Mouse (Mus musculus): ENCODE measurements at regions not wholly inside any gene's neighbourhood (a gene's known extent, or its start where the extent isn't known, plus 50 kb on each side); places are given as distances from the start of the nearest gene placed in this dataset.

DNA sequence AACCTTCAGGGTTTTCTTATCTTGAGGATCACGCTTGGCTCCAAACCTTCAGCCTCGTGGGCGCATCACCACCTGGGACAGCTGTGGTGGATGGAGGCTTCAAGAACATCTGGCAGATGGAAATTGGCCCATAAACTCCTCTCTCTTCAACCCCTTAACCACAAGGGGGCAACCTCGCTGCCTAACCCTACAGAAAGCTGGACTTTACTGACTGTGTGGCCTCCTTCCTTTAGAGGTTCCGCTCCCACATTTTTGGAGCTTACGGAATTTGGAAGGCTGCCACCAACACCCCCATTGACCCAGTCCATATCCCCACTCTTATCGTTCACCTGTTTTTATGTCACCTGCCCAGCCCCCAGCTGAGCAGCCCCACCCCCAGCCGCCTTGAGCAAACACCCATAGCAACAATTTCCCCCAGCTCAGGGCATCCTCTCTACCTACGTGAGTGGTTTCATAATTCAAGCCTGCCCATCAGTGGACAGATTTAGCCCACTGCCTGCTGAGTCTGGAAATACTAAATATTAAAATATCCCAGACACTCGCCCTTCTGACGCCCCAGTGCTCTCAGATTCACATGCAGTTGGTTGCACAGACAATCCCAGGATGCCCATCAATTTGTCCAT is 167.0 kb upstream of the Slc22a22 start:
- DNase-seq (ENCODE audit: low read depth, low spot score): peak; percentile 72
- 0 out of 2 replicates have a peak, but pooled peaks cover 2% of the 10 kb centered on the region for H3K27me3 ChIP-seq (ENCODE audit: control insufficient read depth, insufficient read depth, low read length, poor library complexity, severe bottlenecking)
- H3K36me3 ChIP-seq (ENCODE audit: control insufficient read depth, insufficient read depth, low read length, poor library complexity, severe bottlenecking): no peaks in the 10 kb centered on the region

DNA sequence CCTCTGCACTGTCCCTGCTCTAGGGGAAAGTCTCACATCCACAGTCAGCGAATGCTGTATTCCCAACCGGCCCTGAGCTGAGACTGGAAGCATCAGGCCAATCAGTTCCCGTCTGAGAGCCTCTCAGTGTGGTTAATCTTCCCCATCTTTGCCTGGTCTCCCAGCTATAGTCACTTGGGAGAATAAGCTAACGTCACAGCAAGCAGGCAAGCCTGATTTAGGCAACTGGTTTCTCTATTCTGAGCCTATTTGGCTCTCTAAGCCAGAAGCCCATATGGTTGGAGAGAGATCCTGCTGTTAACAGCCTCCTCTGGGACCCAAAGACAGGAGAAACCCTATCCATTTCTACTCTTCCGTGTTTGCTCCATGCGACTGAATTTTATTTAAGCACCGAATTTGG is 161.7 kb upstream of the Slc22a22 start:
- no peak for DNase-seq (ENCODE audit: low read depth, low spot score)
- Histone ChIP-seq H3K36me3 (ENCODE audit: control insufficient read depth, insufficient read depth, low read length, poor library complexity, severe bottlenecking) (no peaks in the 10 kb centered on the region), H3K27me3 (ENCODE audit: control insufficient read depth, insufficient read depth, low read length, poor library complexity, severe bottlenecking) (no peaks in the 10 kb centered on the region)

DNA sequence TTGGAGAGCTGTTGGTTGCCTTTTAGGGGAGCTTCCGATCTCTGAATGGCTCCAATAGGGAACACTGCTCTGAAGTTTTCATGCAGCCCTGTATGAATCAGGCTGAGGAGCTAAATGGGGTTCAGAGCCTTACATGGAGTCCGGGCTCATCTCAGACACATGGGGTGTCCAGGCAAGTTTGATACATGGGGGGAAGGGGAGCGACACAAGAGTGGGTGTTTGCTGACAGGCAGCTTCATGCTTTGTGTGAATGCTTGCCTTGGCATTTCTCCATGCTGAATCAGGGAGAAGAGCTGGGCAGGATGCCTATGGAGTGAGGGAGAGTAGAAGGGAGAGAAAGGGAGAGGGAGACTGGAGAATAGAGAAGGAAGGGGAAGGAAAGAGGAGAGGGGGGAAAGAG is 155.6 kb upstream of the Slc22a22 start:
- no peaks in the 10 kb centered on the region for H3K36me3 ChIP-seq (ENCODE audit: control insufficient read depth, insufficient read depth, low read length, poor library complexity, severe bottlenecking)
- H3K27me3 ChIP-seq (ENCODE audit: control insufficient read depth, insufficient read depth, low read length, poor library complexity, severe bottlenecking): no peaks in the 10 kb centered on the region
- no peak for DNase-seq (ENCODE audit: low read depth, low spot score)

DNA sequence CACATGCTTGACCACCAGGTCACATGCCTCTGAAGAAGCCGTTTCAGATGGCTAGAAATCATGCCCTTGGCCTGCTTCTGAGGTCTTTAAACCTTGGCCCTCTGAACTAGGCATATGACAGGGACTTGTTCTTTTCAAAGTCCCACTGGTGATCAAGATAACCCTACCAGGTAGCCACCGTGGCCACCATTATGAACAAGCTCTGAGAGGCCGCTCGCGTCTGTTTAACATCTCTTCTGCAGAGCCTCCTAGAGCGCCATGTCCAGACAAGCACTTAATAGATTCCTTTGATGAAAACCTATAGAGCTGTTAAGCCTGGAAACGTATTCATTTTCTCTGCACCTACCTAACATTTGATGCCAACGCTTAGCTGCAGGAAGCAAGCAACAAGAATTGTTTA is 155.1 kb upstream of the Slc22a22 start:
- Histone ChIP-seq H3K36me3 (ENCODE audit: control insufficient read depth, insufficient read depth, low read length, poor library complexity, severe bottlenecking) (no peaks in the 10 kb centered on the region), H3K27me3 (ENCODE audit: control insufficient read depth, insufficient read depth, low read length, poor library complexity, severe bottlenecking) (no peaks in the 10 kb centered on the region)
- no peak for DNase-seq (ENCODE audit: low read depth, low spot score)

DNA sequence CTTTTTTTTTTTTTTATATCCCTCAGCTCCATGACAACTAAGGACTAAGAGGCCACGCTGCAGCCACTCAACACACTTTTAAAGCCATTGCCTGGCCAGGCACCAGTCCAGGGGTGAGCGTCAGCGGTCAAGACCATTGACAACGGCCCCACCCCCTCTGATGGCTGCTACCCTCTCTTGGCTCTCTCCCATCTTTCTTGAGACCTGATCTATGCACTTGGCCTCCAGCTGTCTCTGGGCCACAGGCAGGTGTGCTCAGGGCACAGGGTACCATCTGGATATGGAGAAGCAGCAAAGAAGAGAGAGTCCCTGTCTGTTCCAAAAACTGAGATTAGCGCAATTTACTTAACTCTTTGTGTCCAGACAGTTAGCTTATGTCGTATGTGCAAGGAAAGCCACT is 141.0 kb upstream of the Slc22a22 start:
- no peaks in the 10 kb centered on the region for H3K36me3 ChIP-seq (ENCODE audit: control insufficient read depth, insufficient read depth, low read length, poor library complexity, severe bottlenecking)
- DNase-seq (ENCODE audit: low read depth, low spot score): no peak
- no peaks in the 10 kb centered on the region for H3K27me3 ChIP-seq (ENCODE audit: control insufficient read depth, insufficient read depth, low read length, poor library complexity, severe bottlenecking)

DNA sequence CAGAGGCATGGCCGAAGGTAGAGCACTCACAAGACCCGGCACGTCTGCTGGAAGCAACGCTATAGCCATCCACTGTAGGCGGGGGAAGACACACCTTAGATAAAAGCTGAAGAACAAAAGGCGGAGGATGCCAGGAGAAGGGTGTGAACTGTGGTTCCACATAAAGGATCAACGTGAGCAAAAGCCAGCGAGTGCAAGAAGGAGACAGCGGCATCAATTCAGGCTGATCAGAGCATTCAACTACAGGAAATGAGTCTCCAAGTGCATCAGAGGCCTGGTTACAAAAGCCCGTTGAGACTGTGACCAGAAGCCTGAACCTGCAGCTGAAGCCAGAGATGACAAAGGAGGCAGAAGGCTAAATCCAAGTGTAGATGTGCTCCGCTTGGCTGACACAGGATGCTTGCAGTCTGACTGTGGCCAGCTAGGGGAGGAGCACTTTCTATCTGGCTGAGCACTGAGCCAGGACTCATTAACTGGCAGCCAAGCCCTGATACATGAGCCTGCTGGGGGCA is 139.5 kb upstream of the Slc22a22 start:
- no peak for DNase-seq (ENCODE audit: low read depth, low spot score)
- Histone ChIP-seq H3K36me3 (ENCODE audit: control insufficient read depth, insufficient read depth, low read length, poor library complexity, severe bottlenecking) (no peaks in the 10 kb centered on the region), H3K27me3 (ENCODE audit: control insufficient read depth, insufficient read depth, low read length, poor library complexity, severe bottlenecking) (no peaks in the 10 kb centered on the region)

DNA sequence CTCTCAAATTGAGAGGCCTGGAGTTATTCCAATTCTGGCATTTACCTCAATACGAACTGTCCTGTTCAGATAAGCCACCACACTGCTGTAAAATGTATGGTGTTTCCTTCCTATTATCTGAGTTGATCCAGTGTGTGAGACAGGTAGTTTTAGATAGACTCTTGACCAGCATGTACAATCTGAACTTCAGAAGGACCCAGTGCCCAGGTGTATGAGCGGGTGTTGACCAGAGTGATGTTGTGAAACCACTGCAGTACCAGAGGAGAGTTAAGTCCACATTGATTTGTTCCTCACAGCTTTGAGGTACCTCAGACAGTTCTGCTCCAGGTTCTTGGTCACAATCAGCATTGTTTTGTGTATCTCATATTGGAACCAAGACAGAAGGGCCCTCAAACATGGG is 132.6 kb upstream of the Slc22a22 start:
- H3K36me3 ChIP-seq (ENCODE audit: control insufficient read depth, insufficient read depth, low read length, poor library complexity, severe bottlenecking): no peaks in the 10 kb centered on the region
- no peaks in the 10 kb centered on the region for H3K27me3 ChIP-seq (ENCODE audit: control insufficient read depth, insufficient read depth, low read length, poor library complexity, severe bottlenecking)
- DNase-seq (ENCODE audit: low read depth, low spot score): no peak

DNA sequence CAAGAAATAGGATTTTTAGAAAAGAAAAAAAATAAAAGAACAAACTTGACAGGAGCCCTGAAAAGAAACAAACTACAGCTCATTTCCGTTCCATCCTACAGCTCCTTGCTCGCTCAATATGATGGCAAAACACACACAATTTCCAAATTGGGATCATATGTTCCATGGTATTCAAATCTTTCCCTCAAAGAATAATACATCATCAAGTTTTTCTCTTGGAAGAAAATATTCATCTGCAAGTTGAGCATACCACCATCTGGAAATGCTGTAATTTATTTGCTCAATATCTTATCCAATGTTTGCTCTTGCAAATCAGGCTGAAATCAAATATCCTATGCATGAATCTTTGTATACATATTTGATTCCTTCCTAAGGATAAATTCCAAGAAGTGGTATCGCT is 131.1 kb upstream of the Slc22a22 start:
- no peaks in the 10 kb centered on the region for H3K36me3 ChIP-seq (ENCODE audit: control insufficient read depth, insufficient read depth, low read length, poor library complexity, severe bottlenecking)
- DNase-seq (ENCODE audit: low read depth, low spot score): no peak
- no peaks in the 10 kb centered on the region for H3K27me3 ChIP-seq (ENCODE audit: control insufficient read depth, insufficient read depth, low read length, poor library complexity, severe bottlenecking)

DNA sequence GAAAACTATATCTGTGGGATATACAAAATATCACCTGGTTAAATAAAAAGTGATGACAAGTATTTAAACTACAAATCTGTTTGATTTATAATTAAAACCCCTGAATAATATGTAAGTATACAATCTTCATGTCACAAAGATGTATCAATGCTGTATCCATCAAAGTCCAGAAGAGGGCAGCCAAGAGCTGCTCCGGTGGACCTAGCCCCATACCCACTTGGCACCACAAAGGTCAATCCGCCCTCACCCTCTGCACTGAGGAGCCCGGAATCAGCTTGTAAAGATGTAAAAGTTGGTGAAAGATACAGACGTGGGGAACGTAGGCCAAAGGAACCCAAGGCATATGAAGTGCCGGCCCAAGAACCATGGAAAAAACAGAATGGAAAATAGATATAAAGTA is 123.1 kb upstream of the Slc22a22 start:
- peak; percentile 73 for DNase-seq (ENCODE audit: low read depth, low spot score)
- Histone ChIP-seq H3K36me3 (ENCODE audit: control insufficient read depth, insufficient read depth, low read length, poor library complexity, severe bottlenecking) (no peaks in the 10 kb centered on the region), H3K27me3 (ENCODE audit: control insufficient read depth, insufficient read depth, low read length, poor library complexity, severe bottlenecking) (no peaks in the 10 kb centered on the region)

DNA sequence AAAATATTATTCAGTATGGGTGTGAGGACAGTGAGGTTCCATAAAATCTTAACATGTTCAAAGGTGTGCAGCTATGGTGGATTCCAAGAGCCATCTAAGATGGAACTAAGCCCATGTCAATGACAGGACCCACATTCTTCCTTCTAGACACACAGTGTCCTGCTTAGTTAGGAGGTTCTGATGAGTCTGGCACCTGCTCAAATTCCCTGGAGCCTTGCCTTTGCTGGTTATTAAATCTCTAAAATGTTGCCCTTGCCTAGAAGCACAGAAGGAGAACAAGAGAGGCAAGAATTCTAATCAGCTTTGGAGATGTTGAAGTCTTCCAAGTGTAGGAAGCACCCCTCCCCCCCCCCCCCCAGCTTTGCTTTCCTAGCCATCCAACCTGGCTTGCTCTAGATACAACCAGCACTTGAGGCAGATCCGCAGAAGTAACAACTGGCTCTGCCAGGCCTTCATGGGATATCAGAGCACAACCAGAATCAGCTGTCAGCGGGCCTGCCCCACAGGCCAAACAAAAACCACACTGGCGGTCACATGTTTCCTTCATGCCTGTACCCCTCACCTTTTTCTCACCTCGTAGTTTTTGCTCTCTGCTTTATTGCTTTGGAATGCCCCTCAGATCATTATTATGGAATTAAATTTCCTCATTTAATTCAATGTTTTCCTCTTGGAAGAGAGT is 116.0 kb upstream of the Slc22a22 start:
- no peak for DNase-seq (ENCODE audit: low read depth, low spot score)
- Histone ChIP-seq H3K27me3 (ENCODE audit: control insufficient read depth, insufficient read depth, low read length, poor library complexity, severe bottlenecking) (no peaks in the 10 kb centered on the region), H3K36me3 (ENCODE audit: control insufficient read depth, insufficient read depth, low read length, poor library complexity, severe bottlenecking) (no peaks in the 10 kb centered on the region)

DNA sequence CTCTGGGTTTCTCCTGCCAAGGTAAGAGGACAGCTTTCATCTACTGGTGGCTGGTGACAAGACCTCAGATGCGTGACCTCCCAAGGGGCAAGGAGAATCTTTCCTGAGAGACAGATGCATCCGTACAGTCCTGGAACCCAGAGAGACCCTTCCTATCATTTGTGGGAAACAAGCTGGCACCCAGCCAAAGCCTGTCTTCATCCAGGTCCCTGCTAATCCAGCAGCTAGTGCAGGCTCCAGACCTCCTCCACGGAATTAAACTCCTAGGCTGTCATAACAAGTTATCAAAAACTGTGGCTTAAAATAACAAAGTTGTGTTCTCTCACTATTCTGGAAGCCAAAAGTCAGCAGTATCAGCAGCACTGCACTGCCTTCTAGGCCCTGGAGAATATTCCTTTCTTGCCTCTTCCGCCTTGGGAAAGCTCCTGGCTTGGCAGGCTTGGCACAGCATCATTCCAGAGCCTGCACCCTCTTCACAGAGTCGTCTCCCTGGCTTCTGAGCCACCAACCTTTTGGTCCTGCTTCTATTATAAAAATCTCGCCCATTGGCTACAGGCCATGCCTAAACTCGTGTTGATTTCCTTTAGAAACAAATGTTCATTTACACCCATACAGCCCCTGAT is 113.3 kb upstream of the Slc22a22 start:
- H3K27me3 ChIP-seq (ENCODE audit: control insufficient read depth, insufficient read depth, low read length, poor library complexity, severe bottlenecking): no peaks in the 10 kb centered on the region

DNA sequence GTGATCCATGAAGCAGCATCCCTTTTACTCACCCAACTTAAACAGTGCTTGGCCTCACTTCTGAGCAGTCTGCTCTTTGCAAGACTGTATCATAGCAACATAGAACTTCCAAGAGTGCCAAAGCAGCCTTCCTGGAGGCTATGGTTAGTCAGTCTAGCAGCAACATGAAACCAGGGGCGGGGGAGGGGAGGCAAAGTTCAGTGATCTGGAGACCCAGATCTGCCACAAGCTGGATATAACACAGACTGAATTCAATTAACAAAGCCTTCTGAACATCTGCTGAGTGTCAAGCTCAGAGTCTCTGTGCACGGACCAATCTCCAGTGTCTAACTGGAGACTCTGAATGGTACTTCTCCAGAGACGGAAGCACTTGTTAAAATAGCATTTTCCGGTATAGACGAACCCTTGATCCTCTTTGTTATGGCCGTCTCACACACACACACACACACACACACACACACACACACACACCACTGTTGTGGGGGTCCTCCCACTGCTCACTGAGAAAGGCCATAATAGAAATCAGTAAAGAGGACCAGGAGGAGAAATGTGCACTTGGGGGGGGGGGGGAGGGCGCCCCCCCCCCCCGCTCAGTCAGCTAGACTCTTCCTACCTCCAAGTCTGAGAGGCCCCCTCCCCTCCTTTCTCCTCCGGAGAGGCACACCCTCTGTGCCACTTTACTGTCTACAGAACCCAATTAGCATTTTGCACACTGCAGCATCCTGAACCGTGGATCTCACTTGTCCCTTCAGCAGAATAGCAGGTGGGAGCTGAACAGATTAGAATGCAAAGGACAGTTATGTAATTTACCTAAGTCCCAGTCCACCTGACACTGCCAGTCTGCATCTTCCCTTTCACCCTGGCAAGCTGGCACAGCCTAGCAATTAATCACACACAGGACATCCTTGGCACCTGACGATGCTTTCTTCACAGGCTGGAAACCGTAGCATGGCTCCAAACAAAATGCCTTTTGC is 112.3 kb upstream of the Slc22a22 start:
- no peaks in the 10 kb centered on the region for H3K36me3 ChIP-seq (ENCODE audit: control insufficient read depth, insufficient read depth, low read length, poor library complexity, severe bottlenecking)
- no peaks in the 10 kb centered on the region for H3K27me3 ChIP-seq (ENCODE audit: control insufficient read depth, insufficient read depth, low read length, poor library complexity, severe bottlenecking)
- no peak for DNase-seq (ENCODE audit: low read depth, low spot score)

More for the DNA sequence above, 113.3 kb upstream of the Slc22a22 start:
- DNase-seq (ENCODE audit: low read depth, low spot score): no peak
- H3K36me3 ChIP-seq (ENCODE audit: control insufficient read depth, insufficient read depth, low read length, poor library complexity, severe bottlenecking): no peaks in the 10 kb centered on the region

DNA sequence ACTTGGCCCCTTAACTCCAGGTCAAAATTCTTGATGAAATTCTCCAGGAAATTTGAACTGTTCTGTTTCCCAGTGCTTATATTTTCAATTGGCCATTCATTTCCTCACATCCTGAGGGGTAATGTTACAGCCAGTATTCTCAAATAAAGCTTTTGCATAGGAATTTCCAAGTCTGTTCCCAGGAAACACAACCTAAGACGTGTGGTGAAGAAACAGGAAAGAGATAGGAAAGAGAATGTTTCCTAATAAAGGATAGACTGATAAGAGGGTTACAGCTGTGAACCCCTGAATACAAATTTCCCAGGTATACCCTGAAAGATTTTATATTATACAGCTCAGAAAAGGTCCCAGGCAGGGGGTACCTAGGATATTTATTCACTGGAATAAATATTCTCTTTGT is 108.0 kb upstream of the Slc22a22 start:
- DNase-seq (ENCODE audit: low read depth, low spot score): no peak
- Histone ChIP-seq H3K36me3 (ENCODE audit: control insufficient read depth, insufficient read depth, low read length, poor library complexity, severe bottlenecking) (no peaks in the 10 kb centered on the region), H3K27me3 (ENCODE audit: control insufficient read depth, insufficient read depth, low read length, poor library complexity, severe bottlenecking) (no peaks in the 10 kb centered on the region)

DNA sequence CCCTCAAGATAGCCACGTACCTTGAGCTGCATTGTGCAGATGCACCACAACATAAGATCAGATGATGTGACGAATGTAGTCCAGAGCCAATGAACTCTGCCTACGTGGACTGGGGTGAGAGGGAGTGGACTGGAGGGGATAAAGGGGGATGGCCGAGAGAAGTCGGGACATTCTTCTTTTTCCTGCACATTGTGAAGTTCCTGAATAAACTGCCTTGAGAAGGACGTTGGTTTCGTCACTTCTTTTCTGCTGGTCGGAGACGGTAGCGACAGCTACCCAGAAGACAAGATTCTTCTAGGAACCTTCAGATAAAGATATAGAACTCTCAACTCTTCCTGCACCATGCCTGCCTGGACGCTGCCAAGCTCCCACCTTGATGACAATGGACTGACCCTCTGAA is 107.1 kb upstream of the Slc22a22 start:
- no peak for DNase-seq (ENCODE audit: low read depth, low spot score)
- no peaks in the 10 kb centered on the region for H3K27me3 ChIP-seq (ENCODE audit: control insufficient read depth, insufficient read depth, low read length, poor library complexity, severe bottlenecking)
- H3K36me3 ChIP-seq (ENCODE audit: control insufficient read depth, insufficient read depth, low read length, poor library complexity, severe bottlenecking): no peaks in the 10 kb centered on the region
